Mouse (Mus musculus): ENCODE data around the gene Sox6. TPM values are rescaled to one million over a fixed set of nuclear protein-coding genes. Genes with fewer than 3 reads are reported as not detected.

Gene Sox6
- polyA plus RNA-seq, 1 experiment from 2014 or later: 79.3 TPM

GRCm38 (mm10) chr7:115454988-115455387, 583.6 kb downstream of the Sox6 start:
- no peak overlapping the region for H3K4me3 ChIP-seq (ENCODE audit: low read depth, low read length)
- H3K27ac ChIP-seq (ENCODE audit: low read depth, low read length): no peak overlapping the region
- 88% methylated on average over 5 of the region's 5 CpGs for WGBS
- ATAC-seq (ENCODE audit: insufficient read depth, low FRiP score, low TSS enrichment) (no peak), DNase-seq (ENCODE audit: low spot score) (no peak)
- no peak overlapping the region for H3K4me2 ChIP-seq (ENCODE audit: low read depth)
- H3K9me3 ChIP-seq (ENCODE audit: control insufficient read depth, low read length): no peaks in the 10 kb centered on the region
- peaks cover 4% of the 10 kb centered on the region for H3K4me1 ChIP-seq (ENCODE audit: control insufficient read depth, insufficient read depth, low read length)
- no peaks in the 10 kb centered on the region for H3K27me3 ChIP-seq (ENCODE audit: control insufficient read depth, insufficient read depth, low read length)
- no peaks in the 10 kb centered on the region for H3K36me3 ChIP-seq (ENCODE audit: control insufficient read depth, insufficient read depth, low read length)
- H3K9ac ChIP-seq (ENCODE audit: low read length): no peak overlapping the region

GRCm38 (mm10) chr7:115453713-115454073, 584.9 kb downstream of the Sox6 start:
- H3K27ac ChIP-seq (ENCODE audit: low read depth, low read length): no peak overlapping the region
- WGBS: 56% methylated on average over 7 of the region's 7 CpGs
- ATAC-seq (ENCODE audit: insufficient read depth, low FRiP score, low TSS enrichment): peak; percentile 31; the same call in 1 of the 2 replicates

GRCm38 (mm10) chr7:115453042-115453712, 585.4 kb downstream of the Sox6 start:
- Histone ChIP-seq H3K4me2 (ENCODE audit: low read depth) (peak overlapping the region; percentile 26), H3K27ac (ENCODE audit: low read depth, low read length) (no peak overlapping the region), H3K4me3 (ENCODE audit: low read depth, low read length) (no peak overlapping the region), H3K27me3 (ENCODE audit: control insufficient read depth, insufficient read depth, low read length) (no peaks in the 10 kb centered on the region), H3K9me3 (ENCODE audit: control insufficient read depth, low read length) (no peaks in the 10 kb centered on the region), H3K36me3 (ENCODE audit: control insufficient read depth, insufficient read depth, low read length) (no peaks in the 10 kb centered on the region), H3K4me1 (ENCODE audit: control insufficient read depth, insufficient read depth, low read length) (peaks cover 9% of the 10 kb centered on the region), H3K9ac (ENCODE audit: low read length) (peak overlapping the region; percentile 39; the same call in 1 of the 2 replicates)
- ATAC-seq (ENCODE audit: insufficient read depth, low FRiP score, low TSS enrichment): peak; percentile 58
- DNase-seq (ENCODE audit: low spot score): peak; percentile 83
- 26% methylated on average over 21 of the region's 21 CpGs for WGBS

More at GRCm38 (mm10) chr7:115453713-115454073, 584.9 kb downstream of the Sox6 start:
- DNase-seq (ENCODE audit: low spot score): no peak
- H3K4me2 ChIP-seq (ENCODE audit: low read depth): peak overlapping the region; percentile 26
- no peaks in the 10 kb centered on the region for H3K9me3 ChIP-seq (ENCODE audit: control insufficient read depth, low read length)
- H3K4me1 ChIP-seq (ENCODE audit: control insufficient read depth, insufficient read depth, low read length): peaks cover 6% of the 10 kb centered on the region
- peak overlapping the region; percentile 39; the same call in 1 of the 2 replicates for H3K9ac ChIP-seq (ENCODE audit: low read length)
- no peaks in the 10 kb centered on the region for H3K36me3 ChIP-seq (ENCODE audit: control insufficient read depth, insufficient read depth, low read length)
- no peaks in the 10 kb centered on the region for H3K27me3 ChIP-seq (ENCODE audit: control insufficient read depth, insufficient read depth, low read length)
- H3K4me3 ChIP-seq (ENCODE audit: low read depth, low read length): no peak overlapping the region

DNA sequence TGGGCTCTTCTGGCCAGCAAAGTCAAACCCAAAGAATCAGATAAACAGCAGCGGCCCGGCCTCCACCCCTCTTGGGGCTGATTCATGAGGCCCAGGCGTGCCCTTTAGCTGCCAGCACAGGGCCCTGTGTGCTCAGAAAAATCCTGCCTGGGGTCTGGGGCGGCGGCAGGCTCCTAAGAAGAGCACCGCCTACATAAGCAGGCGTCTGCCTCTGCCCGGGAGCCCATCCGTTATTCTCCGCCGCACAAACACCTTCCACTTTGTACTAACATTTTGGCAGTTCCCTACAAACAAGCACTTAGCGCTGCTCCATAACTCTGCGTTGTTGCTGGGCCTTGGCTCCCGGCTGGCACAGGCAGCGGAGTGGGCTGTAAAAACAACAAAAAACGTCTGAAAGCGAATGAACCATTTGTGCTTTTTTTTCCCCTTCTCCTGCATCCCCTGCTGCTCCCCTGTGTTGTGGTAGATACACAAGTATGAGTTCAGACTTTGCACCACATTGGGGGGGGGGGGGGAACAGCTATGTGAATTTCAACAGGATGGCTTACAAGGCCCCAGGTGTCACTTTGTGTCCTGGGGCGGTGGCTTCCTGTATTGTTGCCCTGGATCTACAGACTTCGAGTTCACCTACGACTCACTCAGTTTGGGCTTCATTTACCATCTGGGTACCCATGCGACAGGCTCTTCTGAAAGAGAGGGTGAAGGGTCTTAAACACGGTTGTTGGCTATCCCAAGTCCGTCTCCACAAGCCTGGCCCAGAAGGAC, 588.0 kb downstream of the Sox6 start:
- Histone ChIP-seq H3K4me3 (ENCODE audit: low read depth, low read length) (no peak overlapping the region), H3K9ac (ENCODE audit: low read length) (no peak overlapping the region), H3K27ac (ENCODE audit: low read depth, low read length) (no peak overlapping the region), H3K9me3 (ENCODE audit: control insufficient read depth, low read length) (no peaks in the 10 kb centered on the region), H3K36me3 (ENCODE audit: control insufficient read depth, insufficient read depth, low read length) (no peaks in the 10 kb centered on the region), H3K4me1 (ENCODE audit: control insufficient read depth, insufficient read depth, low read length) (peaks cover 9% of the 10 kb centered on the region), H3K4me2 (ENCODE audit: low read depth) (no peak overlapping the region), H3K27me3 (ENCODE audit: control insufficient read depth, insufficient read depth, low read length) (no peaks in the 10 kb centered on the region)
- DNase-seq (ENCODE audit: low spot score) (peak; percentile 35), ATAC-seq (ENCODE audit: insufficient read depth, low FRiP score, low TSS enrichment) (no peak)
- WGBS: 33% methylated on average over 23 of the region's 23 CpGs

DNA sequence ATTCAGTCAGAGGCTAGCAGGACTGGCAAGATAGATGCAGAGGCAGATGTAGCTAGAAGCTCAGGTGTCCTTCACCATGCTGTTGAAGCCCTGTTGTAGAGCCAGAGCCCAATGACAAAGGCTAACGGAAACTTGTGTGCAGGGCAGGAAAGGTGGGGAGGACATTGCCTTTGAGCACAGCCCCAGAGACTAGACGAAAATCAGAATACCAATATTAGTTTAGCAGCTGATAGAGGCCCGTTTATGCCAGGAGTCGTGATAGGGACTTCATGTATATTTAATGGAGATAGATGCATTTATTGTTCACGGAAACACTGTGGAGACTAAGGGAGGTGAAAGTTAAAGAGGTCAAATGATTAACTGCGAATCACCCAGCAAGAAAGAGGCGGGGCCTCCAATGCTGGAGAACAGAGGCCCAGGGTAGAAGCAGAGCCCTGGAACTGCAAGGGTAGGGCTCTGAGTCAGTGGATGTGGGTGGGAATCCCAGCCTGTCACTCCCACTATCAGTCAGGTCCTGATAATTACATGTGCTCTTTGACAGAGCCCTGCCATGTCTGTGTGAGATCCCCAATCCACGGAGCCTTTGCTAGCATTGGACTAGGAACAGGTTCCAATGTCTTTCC, 590.1 kb downstream of the Sox6 start:
- Histone ChIP-seq H3K4me2 (ENCODE audit: low read depth) (no peak overlapping the region), H3K27me3 (ENCODE audit: control insufficient read depth, insufficient read depth, low read length) (no peaks in the 10 kb centered on the region), H3K27ac (ENCODE audit: low read depth, low read length) (no peak overlapping the region), H3K36me3 (ENCODE audit: control insufficient read depth, insufficient read depth, low read length) (no peaks in the 10 kb centered on the region), H3K9me3 (ENCODE audit: control insufficient read depth, low read length) (no peaks in the 10 kb centered on the region), H3K4me1 (ENCODE audit: control insufficient read depth, insufficient read depth, low read length) (peaks cover 9% of the 10 kb centered on the region), H3K4me3 (ENCODE audit: low read depth, low read length) (no peak overlapping the region), H3K9ac (ENCODE audit: low read length) (no peak overlapping the region)
- ATAC-seq (ENCODE audit: insufficient read depth, low FRiP score, low TSS enrichment): no peak
- DNase-seq (ENCODE audit: low spot score): no peak
- WGBS: 54% methylated on average over 8 of the region's 8 CpGs

- H3K36me3 ChIP-seq (ENCODE audit: control insufficient read depth, insufficient read depth, low read length): no peaks in the 10 kb centered on the region
- DNase-seq (ENCODE audit: low spot score) (no peak), ATAC-seq (ENCODE audit: insufficient read depth, low FRiP score, low TSS enrichment) (no peak)
- WGBS: 66% methylated on average over 3 of the region's 3 CpGs
- no peak overlapping the region for H3K9ac ChIP-seq (ENCODE audit: low read length)
- H3K4me1 ChIP-seq (ENCODE audit: control insufficient read depth, insufficient read depth, low read length): peaks cover 9% of the 10 kb centered on the region
- no peak overlapping the region for H3K4me2 ChIP-seq (ENCODE audit: low read depth)
- H3K4me3 ChIP-seq (ENCODE audit: low read depth, low read length): no peak overlapping the region
- no peaks in the 10 kb centered on the region for H3K27me3 ChIP-seq (ENCODE audit: control insufficient read depth, insufficient read depth, low read length)
- H3K27ac ChIP-seq (ENCODE audit: low read depth, low read length): no peak overlapping the region
- H3K9me3 ChIP-seq (ENCODE audit: control insufficient read depth, low read length): no peaks in the 10 kb centered on the region
Observed at GRCm38 (mm10) chr7:115447091-115447490, 591.5 kb downstream of the Sox6 start.

DNA sequence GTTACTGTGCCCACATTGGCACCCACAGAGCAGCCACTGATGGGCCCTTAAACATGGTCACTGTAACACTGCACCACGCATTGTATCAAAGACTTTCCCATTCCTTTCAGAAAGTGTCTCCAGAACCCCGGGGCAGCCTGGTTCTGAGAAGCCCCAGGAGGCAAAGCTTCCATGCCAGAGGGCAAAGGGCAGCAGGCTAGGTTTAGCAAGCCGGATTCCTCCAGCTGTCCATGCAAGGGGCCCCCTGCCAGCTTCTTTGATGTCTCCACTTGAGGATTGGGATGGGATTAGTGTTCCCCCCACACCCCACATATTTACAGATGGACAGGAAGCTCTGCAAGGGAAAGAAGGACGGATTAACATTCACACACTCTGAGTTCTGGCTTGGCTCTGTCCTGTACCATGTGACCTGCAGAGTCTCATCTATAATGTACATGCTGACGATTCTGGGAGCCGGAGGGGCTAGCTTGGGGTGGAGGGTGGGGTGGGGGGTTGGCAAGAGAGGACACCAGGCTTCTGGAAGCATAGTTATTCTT, 592.0 kb downstream of the Sox6 start:
- H3K4me1 ChIP-seq (ENCODE audit: control insufficient read depth, insufficient read depth, low read length): peaks cover 9% of the 10 kb centered on the region
- H3K27me3 ChIP-seq (ENCODE audit: control insufficient read depth, insufficient read depth, low read length): no peaks in the 10 kb centered on the region
- 32% methylated on average over 6 of the region's 6 CpGs for WGBS
- DNase-seq (ENCODE audit: low spot score) (no peak), ATAC-seq (ENCODE audit: insufficient read depth, low FRiP score, low TSS enrichment) (no peak)
- H3K9me3 ChIP-seq (ENCODE audit: control insufficient read depth, low read length): no peaks in the 10 kb centered on the region
- H3K9ac ChIP-seq (ENCODE audit: low read length): no peak overlapping the region
- no peak overlapping the region for H3K4me2 ChIP-seq (ENCODE audit: low read depth)
- no peak overlapping the region for H3K4me3 ChIP-seq (ENCODE audit: low read depth, low read length)
- H3K27ac ChIP-seq (ENCODE audit: low read depth, low read length): no peak overlapping the region
- H3K36me3 ChIP-seq (ENCODE audit: control insufficient read depth, insufficient read depth, low read length): no peaks in the 10 kb centered on the region

DNA sequence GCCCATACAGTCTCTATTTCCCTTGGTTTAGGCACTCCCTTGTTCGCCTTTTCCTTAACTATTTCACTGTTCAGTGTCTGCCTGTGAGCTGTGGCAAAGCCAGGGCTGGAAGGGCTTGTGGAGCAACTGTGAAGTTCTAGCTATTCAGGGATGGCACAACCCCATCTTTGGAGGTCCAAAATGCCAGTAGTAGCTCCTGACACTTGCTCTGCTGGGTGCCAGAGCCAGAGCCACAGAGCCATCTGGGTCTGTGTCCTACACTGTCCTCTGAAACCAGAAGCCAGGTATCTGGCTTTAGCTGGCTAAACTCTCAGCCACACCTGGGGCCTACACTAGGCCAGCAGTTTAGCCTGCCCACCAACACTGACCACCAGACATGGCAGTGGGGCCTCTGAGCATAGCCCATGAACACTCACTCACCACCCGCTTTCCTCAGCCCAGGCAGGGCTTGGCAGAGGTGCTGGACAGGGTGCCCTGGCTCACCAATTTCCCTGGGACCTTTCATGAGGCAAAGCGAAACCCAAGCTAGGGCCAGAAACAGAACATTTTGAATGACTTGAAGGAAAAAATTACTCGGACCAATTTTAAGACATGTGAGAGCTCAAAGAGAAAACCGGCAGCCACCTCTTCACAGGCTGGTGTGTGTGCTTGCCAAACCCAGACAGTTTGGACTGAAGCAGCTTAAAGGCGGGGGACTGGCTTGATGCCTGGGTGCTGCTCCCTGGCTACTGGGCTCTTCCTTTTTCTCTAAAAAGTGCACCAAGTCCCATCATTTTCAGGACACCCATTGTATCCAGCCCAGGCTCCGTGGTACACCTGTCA, 612.2 kb downstream of the Sox6 start:
- H3K9me3 ChIP-seq (ENCODE audit: control insufficient read depth, low read length): no peaks in the 10 kb centered on the region
- H3K27me3 ChIP-seq (ENCODE audit: control insufficient read depth, insufficient read depth, low read length): 0 out of 2 replicates have a peak, but pooled peaks cover 2% of the 10 kb centered on the region
- 89% methylated on average over 7 of the region's 7 CpGs for WGBS
- DNase-seq (ENCODE audit: low spot score) (no peak), ATAC-seq (ENCODE audit: insufficient read depth, low FRiP score, low TSS enrichment) (no peak)
- H3K4me2 ChIP-seq (ENCODE audit: low read depth): no peak overlapping the region
- no peak overlapping the region for H3K4me3 ChIP-seq (ENCODE audit: low read depth, low read length)
- no peak overlapping the region for H3K27ac ChIP-seq (ENCODE audit: low read depth, low read length)
- H3K4me1 ChIP-seq (ENCODE audit: control insufficient read depth, insufficient read depth, low read length): no peaks in the 10 kb centered on the region
- H3K36me3 ChIP-seq (ENCODE audit: control insufficient read depth, insufficient read depth, low read length): no peaks in the 10 kb centered on the region
- H3K9ac ChIP-seq (ENCODE audit: low read length): no peak overlapping the region

All from neural tube, embryonic 11.5 days (tissue).